Mouse (Mus musculus): ENCODE measurements around the gene Spindoc.
A peak's percentile ranks its signal among the peaks of the same experiment; 100 is the strongest.

Spindoc gene

DNA sequence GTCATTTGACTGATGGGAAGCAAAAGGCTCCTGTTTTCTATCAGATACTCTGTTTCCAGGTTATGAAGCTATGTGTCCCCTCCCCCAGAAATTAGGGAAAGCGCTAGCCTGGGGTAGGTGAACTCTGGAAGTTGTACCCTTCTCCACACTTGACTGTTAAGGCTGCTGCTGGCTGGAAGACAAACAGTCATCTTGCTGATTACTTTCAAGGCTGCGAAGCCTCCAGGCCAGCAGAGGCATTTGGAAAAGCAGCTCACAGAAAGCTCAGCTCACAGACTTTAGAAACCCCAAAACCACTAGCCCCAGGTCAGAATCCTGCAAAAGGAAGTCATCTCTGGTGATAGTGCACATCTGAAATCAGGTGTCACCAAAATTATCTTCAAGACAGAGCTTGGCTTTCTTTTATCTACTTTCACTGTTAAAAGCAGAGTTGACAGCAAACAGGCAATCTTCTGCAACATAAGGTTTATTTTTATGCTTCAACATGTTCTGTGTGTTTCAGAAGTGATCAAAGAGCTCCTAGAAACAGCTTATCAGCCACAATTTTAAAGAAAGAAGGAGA lies 44.9 kb downstream of the Spindoc start:
- no peak for DNase-seq (ENCODE audit: low spot score in 2 of 2)

DNA sequence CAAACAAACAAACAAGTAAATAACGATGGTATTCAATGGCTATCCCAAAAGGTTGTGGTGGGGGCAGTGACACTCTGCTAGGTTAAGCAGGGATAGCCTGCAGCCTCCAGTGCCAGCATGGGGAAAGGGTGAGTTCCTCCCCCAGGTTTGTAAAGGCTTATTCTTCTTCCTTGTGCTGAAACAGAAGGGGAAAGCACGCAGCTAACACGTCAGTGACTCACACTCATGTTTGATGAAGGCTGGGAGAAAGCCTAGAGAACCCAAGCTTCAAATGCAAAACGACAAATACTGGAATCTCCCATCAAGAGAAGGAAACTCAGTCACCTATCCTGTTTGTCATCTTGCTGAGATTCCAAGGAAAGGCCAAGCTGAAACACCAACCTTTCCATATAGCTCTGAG lies 47.1 kb downstream of the Spindoc start:
- peak in 1 of 2 experiments; percentile 42 for DNase-seq (ENCODE audit: low spot score in 2 of 2)

DNA sequence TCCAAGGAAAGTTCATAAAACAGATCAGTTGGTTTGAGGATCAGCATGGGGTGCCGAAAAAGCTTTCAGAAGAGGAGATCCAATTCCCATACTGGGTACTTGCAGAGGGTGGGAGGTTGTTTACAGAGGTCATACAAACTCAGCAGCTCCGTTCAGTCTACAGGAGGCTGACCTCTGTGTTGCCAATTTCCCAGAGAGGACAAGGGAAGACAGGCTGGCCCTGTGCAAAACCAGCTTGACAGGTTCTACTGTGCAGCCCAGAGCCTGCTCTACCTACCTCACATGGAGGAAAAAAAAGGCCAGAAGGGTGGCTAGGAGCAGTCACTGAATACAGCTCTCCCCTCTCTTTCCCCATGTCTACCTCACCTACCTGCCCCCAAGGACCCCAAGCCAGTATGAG lies 48.7 kb downstream of the Spindoc start:
- DNase-seq (ENCODE audit: low spot score in 2 of 2), result no peak

DNA sequence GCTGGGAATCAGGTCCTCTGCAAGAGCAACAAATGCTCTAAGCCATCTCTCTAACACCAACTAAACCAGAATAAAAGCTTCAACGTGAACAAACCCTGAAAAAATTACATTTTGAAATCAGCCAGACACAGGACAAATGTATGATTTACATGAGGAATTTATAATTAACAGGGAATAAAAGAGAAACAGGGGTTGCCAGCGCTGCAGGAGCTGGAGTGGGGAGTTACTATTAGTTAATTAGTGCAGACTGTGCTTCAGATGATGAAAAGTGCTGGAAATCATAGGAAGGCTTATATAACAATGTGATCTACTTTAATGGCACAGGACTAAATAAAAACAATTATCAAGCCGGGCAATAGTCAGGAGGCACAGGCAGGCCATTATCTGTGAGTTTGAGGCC lies 61.4 kb downstream of the Spindoc start:
- DNase-seq (ENCODE audit: low spot score in 2 of 2), result no peak

DNA sequence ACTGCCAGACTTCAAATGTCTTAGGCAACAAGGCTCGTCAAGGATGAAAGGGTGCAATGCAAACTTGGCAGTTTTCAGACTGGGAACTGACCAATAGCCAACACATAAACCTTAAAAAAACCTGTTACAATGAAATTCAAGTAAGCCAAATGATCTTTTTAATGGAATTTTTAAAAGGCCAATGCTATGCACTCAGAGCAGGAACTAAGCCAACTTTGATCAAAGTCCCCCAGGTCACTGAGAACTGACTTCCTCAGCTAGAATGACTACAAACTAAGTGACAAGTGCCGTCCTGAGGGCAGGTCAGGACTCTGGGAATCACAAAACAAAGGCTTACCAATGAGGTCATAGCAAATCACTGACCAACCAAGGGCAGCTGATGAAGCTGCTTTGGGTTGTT lies 62.6 kb downstream of the Spindoc start:
- DNase-seq (ENCODE audit: low spot score in 2 of 2), result no peak

DNA sequence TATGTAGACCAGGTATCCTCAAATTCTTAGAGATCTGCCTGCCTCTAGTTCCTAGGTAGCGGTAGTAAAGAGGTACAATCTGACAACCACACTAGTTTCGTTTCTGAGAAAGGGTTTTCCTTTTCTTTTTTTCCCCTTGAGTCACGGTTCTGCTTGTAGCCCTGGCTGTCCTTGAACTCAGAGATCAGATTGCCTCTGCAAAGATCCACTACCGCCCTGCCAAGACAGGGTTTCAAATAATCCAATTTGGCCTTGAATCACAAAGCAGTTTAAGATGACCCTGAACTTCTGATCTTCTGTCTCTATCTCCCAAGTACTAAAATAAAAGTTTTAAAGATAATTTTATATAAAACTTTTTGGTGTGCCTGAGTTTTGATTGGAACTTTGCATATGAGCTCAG lies 65.1 kb downstream of the Spindoc start:
- no peak for DNase-seq (ENCODE audit: low spot score in 2 of 2)

DNA sequence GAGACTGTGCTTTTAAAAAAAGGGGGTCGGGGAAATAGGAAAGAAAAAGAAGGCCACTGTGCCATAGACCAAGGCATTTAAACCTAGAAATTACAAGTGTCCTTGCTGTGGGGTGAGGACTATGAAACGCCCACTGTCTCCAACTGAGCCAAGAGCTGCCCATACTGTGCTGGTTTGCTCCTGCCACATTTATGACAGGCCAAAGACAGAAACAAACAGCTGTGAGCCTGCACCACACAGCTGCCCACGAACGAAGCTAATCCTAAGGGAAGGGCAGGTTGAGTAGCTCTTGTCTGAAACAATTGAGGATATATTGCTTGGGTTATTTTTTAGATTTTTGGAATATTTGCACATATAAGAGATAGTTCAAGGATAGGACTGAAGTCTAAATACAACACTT lies 66.0 kb downstream of the Spindoc start:
- no peak for DNase-seq (ENCODE audit: low spot score in 2 of 2)

DNA sequence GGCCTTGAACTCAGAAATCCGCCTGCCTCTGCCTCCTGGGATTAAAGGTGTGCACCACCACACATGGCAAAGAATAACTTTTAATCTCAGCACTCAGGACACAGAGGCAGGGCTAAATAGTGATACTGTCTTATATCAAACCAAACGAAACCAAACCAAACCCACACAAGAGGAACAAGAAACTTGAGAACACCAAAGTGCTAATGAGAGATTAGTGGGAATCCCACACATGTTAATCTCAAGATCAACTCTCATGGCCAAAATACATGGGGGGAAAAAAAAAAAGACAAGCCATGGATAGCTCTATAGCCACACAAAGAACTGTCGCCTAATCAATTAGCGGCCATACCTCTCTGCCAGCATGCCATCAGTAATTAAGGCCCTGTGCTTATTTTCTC lies 67.2 kb downstream of the Spindoc start:
- DNase-seq (ENCODE audit: low spot score in 2 of 2), result no peak

DNA sequence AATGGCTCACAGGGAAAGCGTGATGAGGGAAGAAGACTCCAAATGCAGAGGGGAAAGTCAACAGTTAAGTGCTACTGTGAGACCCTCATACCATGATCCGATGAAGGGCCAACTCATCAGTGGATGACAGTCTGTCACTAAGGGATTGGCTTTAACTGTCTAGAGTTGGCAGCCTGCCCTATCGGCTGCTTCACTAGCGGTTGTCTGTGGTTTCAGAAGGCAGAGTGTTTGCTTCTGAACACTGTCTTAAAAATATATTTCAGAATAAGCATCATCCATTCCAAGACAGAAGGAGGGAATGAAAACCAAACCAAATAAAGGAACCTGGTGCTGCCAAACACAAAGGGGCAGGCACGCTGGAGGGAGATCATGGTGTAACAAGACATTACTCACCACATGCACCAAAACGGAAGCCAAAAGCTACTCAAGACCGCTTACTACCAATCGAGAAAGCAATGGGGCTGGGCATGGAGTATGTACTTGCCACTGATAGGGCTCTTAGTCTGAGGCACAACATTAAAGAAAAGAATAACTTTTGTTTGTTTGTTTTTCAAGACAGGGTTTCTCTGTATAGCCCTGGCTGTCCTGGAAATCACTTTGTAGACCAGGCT lies 67.7 kb downstream of the Spindoc start:
- DNase-seq (ENCODE audit: low spot score in 2 of 2), result no peak

DNA sequence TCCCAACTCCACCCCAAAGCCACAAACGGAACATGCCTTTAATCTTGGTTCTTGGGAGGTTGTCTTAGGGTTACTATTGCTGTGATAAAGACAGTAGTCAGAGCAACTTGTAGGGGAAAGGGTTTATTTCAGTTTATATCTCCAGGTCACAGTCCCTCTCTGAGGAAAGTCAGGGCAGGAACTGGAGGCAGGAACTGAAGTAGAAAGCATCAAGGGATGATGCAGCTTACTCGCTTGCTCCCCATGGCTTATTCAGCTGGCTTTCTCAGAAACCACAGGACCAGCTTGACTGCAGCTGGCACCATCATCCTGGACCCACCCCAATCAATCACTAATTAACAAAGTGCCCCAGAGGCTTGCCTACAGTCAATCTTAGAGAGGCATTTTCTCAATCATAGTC lies 69.1 kb downstream of the Spindoc start:
- no peak for DNase-seq (ENCODE audit: low spot score in 2 of 2)

DNA sequence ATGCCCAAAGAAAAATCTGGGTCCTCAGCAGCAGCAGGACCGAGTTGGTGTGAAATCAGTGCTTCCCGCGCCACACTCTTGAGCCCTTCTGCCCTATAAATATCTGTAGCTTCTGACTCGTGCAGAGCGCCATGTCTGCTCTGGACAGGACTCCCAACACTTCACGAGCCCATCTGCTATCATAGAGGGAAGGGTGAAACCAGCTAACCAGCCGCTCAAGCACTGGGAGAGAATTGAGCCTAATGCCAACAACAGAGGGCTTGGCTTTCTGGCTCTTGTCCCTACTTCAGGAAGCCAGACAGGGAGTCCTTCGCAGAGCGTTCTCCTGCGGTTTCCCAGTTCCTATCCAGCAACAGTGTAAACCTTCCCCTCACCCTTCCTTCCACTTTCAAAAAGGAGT lies 71.5 kb downstream of the Spindoc start:
- no peak for DNase-seq (ENCODE audit: low spot score in 2 of 2)

DNA sequence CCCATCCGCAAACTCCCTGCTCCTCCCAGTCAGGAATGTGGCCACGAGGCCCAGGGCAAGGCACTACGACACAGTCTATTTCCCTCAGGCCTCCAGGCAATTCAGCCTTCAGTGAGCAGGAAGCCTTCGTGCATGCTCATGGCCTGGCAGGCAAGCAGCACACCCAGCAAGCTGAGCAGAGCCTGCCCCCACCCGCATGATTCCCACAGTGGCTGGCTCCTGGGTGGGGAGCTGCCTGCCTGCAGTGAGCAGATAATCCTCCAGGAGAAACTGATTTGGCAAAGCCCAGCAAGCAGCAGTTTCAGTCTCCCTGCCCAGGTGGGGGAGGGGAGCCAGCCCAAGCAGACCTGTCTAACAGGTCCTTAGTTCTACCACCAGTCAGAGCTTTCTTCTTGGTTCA lies 72.1 kb downstream of the Spindoc start:
- DNase-seq (ENCODE audit: low spot score in 2 of 2), result peak in 1 of 2 experiments; percentile 44

DNA sequence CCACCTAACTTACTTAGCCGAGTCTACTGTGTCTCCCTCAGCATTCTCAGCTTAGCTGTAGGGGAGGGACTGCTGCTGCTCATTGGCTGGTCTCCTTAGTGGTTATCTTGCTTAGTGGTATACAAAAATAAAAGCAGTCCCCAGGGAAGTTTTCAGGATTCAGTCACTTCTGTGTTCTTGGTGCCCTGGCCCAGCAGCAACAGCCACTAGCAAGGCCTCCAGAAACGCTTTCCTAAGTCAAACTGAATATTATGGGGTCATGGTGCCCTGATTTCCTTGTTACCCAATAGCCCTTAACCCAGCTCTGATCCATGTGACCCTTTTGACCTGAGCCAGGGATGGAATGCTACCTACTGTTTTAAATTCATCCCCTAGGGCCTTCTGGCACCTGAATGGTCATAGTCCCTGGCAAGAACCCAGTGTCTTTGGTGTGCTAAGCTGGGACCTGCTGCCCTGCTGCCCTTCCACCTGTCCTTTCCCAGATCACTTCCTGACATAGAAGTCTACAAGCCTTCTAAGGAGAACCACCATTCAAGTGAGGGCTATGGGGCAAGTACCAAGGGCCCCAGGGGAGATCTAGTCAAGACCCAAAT lies 73.0 kb downstream of the Spindoc start:
- no peak for DNase-seq (ENCODE audit: low spot score in 2 of 2)

DNA sequence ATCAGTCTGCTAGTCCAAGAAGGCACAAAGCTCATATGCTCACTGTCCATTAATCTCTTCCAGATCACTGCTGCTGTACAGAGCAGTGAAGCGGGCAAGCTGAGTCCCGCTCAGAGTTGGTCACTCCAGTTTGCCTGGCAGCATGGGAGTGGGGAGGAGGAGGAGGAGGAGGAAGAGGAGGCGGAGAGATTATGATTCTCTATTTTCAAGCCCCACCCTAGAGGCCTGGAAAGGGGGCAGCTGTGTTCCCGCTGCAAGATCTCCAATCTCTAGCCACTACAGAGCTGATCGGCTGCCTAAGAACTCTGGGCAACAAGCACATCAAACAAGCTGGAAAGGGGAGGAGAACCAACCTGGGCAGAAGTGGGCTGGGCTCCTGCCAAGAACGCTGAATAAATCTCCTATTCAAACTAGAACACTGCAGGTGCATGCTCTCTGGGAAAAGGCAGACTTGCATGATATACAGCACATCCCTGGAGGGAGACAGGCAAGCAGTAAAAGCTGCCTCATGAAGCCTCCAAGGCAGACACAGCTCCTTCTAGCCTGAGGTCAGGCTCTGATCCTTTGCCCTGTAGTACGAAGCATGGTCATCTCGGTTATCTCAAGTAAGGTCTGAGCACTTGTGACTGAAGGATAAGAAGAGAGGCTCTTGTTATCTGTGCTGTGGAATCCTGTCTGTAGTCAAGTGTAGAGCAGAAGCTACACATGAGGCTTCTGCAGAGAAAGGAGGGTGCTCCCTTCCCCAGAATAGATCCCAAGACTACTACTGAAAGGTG lies 74.6 kb downstream of the Spindoc start:
- DNase-seq (ENCODE audit: low spot score in 2 of 2), result peak in 1 of 2 experiments; percentile 57

DNA sequence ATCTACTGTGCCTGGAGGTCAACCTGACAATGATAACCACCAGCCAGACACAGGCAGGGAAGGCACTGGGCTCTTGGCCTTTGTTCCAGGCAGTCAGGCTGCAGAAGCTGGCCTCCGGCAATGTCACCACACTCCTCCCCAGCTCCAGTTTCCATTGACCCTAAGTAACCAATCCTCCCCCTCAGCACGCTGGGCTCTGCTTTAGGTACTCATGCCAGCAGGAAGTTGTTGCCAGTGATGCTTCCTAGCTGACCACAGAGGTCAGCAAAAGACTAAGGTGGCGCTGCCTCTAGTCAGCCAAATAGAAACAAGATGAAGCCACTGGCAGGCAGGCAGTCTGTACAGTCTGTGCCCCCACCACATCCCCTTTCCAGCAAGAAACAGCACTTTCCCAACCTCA lies 75.8 kb downstream of the Spindoc start:
- DNase-seq (ENCODE audit: low spot score in 2 of 2), result no peak

DNA sequence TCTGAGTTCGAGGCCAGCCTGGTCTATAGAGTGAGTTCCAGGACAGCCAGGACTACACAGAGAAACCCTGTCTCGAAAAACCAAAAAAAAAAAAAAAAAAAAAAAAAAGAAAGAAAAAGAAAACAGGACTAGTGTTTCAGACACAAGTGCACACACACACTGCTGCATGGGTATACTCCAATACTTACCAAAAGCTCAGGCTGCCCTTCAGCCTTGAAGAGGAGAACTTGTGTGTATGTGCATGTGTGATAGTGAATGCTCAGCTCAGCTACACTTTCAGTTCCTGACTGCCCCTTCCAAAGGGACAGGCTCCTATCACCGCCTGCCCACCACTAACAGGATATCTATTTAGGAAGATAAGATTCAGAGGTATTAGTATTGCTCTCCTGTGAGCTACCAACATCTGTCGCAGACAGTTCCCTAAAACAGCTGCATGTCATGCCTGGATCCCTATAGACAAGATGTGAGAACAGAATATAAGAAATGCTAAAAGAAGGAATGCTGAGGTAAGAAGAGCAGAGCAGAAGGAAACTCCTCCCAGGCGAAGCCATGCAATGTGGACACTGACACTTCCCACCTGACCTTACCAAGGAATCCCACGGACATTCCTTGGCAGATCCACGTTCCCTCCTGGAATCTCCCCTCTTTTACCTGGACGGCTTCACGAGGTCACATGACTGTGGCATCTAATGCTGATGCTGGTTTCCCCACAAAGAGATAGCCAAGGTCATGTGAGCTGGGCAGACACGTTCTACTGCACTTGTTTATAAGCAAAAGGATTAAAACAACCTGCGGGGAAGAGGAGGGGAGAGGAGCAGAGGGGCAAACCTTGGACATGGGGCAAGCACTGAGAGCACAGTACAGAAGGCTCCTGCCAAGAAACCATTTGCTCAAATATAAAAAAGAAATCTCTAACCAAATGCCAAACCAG lies 77.1 kb downstream of the Spindoc start:
- DNase-seq (ENCODE audit: low spot score in 2 of 2), result no peak

DNA sequence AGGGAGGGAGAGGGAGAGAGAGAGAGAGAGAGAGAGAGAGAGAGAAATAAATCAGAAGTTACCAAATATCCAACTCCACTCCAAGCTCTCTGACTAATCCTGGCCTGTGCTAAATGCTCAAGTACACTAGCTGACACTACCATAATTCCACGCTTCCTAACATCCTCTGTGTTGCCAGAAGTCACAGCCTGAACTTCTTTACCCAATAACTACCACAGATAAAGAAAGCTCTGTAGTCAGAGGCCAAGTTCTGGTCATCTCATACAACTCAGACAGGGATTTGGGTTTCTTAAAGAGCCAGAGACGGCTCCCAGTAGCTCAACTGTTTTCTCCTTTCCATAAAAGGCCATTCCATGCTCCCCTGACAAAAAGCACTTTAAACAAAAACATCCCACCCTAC lies 78.0 kb downstream of the Spindoc start:
- DNase-seq (ENCODE audit: low spot score in 2 of 2), result no peak
